Mouse (Mus musculus) gastrocnemius, postnatal 10 days (tissue): ENCODE measurements around the gene Akna. TPM values are rescaled to one million over a fixed set of nuclear protein-coding genes. Genes with fewer than 3 reads are reported as not detected.

ENCODE experiments used
- DNase-seq: peaks from one replicate; pipeline ENCODE4 v3.0.0; 2021; ENCODE audit warnings: mixed read lengths
- total RNA-seq, 2 experiments: library from RNA; stranded (reverse); gene quantifications; 2 replicates each; pipeline ENCODE4 v1.2.3; 2021

The Akna gene
- total RNA-seq, 2 experiments from 2014 or later, result 2.5 to 4.4 TPM

DNA sequence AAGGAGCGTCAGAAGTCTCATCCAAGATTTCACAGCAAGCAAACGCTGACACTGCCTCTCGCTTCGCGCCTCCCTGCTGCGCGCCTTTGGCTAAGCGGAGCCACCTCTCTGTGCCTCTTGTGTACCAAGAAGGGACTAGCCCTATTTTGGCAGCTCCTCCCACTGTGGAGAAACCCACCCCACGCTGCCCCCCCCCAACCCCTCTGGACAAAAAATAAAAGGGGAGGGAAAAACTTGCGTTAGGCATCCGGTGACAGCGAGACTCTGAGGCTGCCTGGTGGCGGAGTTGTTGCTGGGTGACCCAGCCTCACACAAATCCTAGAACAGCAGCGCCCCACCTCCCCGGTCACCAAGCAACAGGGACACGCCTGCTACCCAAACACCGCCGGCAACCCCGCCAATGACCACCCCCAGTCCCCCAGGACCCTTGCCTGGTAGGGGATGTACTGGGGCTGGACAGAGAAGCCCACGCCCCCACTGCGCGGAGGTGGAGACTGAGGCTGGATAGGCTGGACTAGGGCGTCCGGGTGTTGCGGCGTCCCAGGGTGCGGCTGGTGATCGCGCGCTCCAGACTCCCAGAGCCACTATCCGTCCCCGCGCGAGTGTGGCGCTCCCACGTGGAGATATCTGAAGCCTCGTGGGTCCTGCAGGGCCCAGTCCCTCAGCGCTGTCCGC, 6.9 kb upstream of the Akna start:
- peak; percentile 59 for DNase-seq

DNA sequence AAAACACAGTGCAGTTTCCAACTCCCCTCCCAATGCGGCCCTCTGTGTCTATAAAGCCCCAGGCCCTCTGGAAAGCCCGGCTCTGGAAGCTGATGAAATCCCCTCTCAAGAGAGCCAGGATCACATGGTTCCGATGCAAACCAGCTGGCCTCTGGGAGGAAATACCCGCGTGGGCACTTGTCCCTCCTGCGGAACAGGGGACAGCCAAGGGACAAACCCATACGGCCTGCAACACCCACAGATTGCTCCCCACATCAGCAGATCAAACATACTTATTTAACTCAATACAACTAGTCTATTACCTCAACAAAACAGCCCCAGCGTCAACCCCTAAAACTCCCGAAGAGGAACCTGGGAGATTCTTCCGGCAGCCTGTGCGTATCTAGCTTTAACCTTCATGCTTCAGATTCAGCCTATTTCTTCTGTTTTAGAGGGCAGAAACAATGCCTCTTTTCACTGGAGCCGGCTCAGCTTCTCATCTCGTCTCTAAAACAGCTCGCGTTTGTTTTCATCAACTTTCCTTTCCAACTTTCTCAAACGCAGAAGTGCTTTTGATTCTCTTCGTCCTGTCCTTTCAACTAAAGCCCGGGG, 6.3 kb upstream of the Akna start:
- no peak for DNase-seq

DNA sequence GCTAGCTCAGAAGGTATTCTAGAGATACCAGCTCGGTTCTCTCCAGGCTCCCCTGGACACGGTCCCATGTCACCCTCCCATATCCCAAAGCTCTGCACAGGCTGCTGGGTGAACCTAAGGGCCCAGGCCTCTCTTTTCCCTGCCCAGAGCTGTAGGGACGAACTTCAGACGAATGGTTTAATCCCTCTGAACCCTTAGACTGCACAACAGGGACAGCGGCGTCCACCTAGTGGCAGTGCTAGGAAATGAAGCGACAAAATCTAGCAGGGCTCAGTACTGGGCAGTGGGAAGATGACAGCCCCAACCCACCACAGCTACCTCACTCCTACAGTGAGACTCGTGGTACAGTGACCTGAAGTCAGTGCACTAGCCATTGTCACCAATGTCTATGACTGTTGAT, 5.5 kb upstream of the Akna start:
- peak; percentile 52 for DNase-seq

DNA sequence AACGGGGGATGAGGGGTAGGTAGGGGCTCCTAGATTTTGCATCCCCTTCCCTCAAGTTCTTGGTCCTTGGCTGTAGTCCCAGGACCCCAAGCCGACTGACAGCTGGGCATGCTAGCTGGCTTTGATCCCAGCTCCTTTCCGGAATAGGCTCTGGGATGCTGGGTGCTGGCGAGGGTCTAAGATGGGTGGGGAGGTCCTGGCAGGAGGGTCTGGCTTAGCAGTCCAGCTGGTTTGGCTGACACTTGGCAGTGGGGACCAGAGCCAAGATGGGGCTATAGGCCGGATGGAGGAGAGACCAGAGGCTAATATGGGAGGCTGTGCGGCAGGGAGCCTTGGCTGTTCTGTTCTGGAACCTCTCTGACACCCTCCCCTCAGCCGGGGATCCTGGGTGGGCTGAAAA, 5.1 kb upstream of the Akna start:
- no peak for DNase-seq

DNA sequence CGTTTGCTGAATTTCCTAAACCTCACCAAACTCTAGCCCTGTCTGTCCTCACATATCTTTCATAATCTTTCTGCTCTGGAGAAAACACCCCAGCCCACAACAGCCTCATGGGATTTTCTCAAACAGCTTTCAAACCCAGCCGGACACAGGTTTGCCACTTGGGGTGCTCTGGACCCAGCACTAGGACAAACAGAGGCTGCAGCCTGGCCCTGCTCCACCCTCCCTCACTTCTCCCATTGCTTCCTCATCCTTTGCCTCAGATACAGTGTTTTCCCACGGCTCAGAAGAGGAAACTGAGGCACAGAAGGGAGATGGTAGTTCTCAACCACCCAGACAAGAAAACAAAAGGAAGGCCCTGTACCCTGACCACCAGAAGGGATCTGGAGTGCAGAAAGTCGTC, 2.5 kb upstream of the Akna start:
- no peak for DNase-seq

DNA sequence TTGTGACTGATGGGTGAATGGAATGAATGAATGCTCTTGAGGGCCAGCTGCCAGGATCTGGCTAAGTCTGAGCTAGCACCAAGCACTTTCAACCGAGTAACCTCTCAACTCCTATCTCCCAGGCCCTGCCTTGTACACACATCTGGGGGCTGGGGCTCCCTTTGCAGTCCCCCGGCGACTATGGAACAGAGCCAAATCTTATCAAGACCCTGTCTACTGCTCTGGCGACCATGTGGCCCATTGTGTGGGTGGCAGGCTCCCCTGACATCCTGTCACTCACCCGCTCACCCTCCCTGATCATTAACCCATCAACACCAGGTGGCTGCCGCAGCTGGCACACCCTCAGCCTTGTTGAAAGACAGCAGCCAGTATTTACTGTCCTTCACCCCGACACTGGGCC, 1.9 kb upstream of the Akna start:
- DNase-seq, result no peak

DNA sequence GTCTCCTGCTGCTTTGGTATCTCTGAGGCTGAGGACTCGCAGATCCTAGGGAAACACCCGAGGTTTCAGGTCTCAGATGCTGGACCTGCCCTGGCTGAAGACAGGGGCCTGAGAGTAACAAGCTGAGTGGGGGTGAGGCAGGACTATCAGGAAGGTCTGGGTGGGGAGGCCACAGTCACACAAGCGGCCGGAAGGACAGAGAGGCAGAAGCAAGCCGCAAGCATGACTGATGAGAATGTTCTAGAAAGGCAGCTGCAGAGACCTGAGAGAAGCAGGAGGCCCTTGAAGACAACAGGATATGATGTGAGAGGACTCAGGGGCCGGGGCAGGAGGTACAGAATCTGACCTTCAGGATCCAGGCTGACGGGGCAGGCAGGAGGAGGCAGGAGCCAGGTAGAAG, 1.1 kb upstream of the Akna start:
- no peak for DNase-seq

DNA sequence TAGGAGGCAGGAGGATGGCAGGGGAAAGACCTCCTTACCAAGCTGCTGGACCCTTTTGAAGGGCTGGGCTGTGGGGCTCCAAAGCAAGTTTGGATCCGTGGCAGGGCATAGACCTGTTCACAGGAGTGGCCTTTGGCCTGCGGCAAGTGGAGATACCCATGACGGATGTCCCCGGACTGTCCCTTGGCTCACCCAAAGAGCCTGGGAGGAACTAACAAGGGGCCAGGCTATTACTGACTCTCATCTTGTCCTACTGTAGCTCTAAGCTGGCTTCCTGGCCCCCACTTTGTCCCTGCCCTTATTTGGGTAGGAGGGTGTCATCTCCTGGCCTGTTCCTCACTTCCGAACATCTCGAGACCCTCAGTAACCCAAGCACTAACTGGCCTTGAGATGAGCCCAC, 596 bp downstream of the Akna start:
- no peak for DNase-seq

DNA sequence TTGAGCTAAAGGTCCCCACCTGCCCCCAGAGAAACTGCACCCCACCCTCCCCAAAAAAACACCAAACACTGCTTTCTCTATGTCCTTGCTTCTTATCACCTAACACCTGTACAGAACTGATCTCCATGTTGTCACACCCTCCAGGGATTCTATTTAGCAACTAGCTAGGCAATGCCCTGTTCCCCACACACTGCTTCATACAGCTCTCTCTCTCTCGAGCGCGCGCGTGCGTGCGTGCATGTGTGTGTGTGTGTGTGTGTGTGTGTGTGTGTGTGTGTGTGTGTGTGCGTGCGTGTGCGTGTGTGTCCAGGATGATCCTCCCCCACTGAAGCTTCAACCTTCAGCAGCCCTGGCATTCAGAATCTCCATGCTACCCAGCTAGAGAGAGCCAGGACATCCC, 1.1 kb downstream of the Akna start:
- DNase-seq, result no peak

DNA sequence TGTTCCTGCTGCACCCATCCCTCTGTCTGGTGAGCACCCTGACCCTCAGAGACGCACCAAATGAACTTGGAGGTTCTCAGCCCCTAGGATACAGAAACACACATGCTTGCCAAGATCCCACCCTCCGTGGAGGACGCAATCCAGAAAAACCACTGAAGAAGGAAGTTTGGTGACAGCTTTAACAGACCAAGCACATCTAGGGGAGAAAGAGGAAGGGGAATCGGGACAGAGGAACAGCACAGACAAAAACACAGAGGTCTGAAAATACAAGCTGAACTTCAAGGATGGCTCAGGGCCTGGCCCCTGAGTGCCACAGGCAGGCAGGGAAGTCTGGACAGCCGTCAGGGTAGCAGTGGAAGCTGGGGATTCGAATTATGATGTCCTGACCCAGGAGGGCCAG, 1.5 kb downstream of the Akna start:
- DNase-seq, result no peak

DNA sequence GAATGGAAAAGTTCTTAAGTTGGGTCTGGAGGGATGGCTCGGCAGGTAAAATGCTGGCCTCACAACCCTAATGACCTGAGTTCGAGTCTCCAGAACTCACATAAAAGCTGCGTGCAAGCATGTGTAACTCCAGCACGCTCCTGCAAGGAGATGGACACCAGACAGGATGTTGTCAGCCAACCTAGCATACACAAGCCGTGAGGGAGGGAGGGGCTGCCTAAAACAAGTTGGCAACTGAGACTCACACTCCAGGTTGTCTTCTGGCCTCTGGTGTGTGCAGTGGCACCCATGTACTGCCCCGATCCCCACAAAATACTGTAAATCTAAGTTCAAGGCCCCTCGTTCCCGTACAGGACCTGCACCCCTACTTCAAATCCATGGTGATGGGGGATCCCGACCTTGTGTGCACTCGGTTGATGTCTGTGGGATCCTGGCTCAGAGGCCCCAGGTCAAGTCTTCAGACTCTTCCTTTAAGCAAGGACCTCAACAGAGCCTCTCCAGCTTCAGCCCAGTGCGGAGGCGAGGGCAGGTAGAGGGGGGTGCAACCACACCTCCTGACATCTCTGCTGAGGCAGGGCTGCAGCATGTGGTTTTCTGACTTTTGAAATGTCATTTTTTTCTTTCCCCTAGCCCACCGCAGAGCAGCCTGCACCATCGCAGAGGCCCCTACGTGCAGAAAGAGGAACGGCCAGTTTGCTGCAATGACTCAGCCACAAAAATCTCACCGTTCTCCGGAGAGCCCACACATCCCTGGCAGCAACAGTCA, 2.4 kb downstream of the Akna start:
- DNase-seq, result no peak

DNA sequence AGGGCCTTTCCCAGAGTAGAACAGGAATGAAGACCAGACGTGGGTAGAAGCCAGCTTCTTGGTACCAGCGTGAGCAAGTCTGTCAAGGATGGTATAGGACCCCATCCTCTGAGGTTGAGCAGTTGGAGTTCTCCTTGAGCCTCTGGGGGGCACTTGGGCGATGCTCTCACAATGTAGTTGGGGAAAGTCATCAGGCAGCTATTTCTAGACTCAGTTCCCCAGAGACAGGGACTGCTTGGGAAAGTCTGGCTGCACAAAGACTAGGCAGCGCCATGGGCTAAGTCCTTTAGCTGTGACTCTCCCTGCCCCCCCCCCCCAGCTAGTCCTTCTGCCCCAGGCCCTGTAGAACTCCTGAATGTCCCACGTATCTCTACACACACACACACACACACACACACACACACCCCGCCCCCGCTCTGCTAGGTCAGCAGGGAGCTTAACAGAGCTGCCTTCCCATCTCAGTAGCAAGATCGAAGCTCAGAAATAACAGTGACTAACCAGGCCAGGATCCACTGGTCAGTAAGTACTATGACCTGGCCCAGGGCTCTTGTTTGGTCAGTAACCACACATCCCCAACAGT, 3.4 kb downstream of the Akna start:
- no peak for DNase-seq

DNA sequence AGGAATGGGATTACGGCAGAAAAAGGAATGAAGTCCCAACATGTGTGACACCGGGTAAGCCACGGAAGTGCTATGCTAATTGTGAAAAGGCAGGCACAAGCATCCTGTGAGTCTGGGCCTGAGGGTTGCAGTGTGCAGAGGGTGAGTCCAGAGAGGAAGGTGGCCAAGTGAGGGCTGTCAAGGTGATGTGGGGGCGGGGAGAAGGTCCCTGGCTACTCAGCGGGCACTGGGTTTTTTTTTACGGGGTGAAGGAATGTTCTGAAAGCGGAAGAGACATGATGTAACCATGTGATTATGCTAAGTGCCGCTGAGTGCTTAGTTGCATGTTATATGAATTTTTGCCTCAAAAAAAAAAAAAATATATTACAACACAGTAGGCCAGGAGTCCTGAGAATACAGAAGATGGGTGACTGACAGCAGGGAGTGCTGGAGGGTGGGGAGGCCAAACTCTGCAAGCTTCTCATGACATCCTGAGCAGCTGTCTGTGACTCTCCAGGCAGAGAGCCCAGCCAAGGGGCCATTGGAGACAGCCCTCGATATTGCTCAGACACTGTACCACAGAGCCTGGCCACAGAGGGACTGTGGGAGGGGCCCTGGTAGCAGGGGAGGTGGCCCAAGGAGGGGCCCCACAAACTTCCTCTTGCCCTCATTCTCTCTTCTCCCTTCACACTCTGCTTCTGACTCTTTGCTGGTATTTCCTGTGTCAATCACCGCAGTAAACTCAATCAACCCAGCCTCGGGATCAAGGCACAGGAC, 4.1 kb downstream of the Akna start:
- peak; percentile 54 for DNase-seq

DNA sequence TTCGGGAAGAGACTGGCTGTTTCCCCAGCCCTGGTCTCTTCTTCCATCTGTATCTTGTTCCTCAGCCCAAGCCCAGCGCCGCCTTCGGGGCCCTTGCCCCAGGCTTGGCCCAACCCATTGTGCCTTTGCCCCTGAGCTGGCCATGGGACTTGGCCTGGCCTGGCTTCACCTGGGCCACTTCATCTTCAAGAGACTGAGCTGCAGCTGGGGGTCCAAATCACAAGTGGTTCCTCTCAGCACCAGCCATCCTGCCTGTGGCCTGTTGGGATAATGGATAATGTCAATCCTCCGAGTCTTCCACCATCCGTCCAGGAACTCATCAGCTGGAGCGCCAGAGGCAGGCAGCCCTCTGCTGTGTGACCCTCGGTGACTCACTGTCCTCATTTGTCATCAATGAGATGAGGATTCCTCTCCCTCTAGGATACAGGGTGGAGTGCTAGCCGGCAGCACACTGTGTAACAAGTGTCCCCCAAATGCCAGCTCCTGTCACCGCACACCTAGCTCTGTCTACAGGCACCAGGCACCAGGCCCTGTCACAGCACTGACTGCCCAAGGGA, 5.1 kb downstream of the Akna start:
- DNase-seq, result no peak

DNA sequence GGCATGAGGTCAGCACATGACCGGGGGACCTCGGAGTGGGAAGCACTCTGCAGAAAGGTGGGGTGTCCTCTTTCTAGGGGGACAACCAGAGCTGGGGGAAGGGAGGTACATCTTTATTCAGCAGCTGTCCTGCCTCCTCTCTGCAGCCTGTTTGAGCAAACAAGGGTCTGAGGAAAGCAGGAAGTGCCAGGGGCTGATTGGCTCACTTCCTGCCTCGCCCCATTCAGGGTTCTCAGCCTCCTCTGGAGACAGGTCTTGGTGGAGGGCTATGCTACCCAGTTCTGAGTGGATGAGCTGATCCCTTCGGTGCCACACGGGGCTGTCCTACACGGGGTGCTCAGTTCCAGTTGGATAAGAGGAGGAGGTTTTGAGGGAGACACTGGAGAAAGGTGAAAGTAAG, 11.8 kb downstream of the Akna start:
- DNase-seq, result no peak

DNA sequence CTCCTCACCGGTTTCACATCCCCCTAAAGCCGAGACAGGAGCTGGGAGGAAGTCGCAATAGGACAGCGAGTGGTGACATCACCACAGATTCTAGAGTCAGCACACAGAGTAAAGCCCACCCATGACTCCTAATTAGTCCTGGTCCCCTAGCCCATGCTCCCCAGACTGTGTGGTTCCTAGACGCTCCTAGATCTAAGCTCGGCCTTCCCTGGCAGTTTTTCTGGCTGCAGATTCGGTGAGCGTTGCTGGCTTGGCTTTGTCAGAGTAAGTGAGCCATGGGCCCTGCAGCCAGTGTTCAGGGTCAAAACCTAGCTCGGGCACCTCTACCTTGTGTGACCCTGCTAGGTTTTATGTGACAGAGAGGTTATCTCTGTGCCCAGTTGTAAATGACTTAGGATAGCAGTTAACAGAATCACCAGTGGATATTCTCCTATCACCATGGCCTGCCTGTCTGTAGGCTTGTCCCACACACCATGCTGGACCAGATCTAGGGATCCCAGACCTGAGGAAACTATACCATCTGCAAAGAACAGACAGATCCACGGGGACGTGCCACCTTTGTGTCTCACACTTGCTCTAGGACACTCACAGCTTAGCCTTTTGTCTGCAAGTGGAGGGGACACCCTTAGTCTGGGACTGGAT, 13.1 kb downstream of the Akna start:
- no peak for DNase-seq

DNA sequence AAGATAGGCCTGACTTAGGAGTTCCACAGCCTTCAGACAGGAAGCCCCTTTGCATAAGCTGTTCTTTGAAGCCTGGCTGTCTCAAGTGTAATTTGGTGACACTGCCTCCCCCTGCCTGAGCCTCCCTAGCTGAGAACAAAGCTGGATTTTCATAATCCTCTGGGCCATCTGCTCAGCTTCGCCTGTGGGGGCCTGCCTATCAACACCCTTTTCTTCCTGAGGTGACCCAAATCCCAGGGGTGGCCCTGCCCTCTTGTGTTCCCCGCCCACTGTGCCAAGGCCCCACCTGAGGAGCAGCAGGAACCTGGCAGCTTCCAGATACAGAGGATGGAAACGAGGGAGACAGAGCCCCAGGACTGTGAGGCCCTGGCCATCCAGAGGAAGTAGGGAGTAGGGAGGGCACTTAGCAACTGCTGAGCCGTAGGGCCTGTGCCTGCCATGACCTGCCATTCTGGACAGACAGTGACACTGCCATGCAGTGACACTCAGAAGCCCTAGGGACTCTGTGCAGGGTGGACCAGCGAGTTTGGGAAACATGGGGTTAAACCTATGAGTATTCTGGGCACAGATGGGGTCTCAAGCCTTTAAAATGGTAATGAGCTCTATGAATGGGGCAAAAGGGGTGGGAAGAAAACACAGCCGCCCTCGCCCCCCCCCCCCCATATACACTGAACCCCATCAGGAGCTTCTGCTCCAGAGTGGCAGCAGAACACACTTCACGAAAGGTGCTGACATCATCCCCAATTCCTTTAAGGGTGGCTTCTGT, 13.8 kb downstream of the Akna start:
- no peak for DNase-seq

DNA sequence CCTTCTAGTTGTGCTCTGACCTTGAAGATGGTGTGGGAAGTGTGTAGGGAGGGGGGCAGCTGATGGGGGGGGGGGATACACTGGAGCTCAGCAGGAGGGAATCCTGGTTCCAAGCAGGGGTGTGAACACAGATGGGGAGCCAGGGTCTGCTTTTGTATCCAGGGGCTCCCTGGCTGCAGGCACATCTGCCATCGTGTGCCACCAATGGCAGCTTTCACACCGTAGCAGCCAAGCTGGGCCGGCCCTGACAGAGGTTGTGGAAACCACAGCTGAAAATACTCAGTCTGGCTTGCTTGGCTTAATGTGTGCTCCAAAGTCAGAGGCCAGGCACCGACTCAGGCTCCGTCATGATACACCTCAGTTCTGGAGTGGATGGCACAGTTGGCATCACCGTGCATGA, 15.1 kb downstream of the Akna start:
- DNase-seq, result no peak

DNA sequence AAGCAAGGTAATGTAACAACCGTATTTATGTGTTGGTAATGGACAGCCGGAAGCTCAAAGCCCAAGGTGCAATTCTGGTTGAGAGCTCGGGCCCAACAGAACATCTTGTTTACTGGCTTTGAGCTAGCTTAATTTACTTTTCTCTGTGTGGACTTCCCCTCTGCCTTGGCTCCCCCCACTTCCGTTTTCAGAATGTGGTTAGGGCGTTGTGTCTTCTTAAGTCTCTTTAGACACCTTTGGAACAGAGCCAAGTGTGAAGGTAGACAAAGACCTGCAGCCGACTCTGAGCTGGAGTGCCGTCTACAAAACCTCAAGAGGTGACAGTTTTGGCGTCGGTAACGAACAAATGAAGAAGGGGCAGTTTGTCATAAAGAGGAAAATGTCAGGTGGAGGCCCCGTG, 17.4 kb downstream of the Akna start:
- no peak for DNase-seq

DNA sequence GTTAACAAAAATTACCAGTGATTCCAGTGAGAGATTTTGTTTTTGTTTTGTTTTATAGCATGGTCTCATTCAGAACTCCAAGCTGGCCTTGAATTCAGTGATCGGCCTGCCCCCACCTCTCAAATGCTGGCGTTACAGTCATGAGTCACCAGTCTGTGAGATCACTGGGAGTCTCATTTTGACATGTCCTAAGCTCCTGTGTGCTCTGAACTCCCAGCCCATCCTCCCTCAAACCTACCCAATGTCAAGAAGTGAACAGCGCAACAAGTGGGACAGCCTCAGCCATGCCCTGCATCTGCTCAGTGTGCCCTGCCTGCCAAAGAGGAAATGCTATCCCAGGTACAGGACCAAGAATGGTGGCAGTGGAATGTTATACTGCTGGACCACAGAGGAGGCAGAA, 17.9 kb downstream of the Akna start:
- no peak for DNase-seq

DNA sequence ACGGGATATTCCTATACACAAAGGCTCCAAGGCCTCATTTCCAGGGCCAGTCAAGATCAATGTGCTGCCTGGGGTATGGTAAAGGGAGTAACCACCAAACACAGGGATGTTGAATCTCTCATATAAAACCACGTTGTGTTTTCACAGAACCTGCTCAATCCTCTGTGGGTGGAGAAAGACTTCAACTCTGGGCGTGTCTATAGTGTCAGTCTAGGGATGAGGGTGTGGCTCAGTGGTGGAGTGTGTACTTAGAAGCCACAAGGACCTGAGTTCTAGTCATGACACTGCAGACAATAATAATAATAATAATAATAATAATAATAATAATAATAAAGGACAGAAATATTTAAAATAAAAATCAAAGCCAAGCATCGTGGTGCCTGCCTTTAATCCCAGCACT, 18.9 kb downstream of the Akna start:
- no peak for DNase-seq
